Mouse (Mus musculus) heart, postnatal 0 days (tissue): ENCODE measurements around the gene Bcor.

Source experiments
- CTCF ChIP-seq: IDR thresholded peaks from 2 replicates; pipeline ENCODE4 v1.5.1; 2016; ENCODE audit warnings: antibody characterized with exemption, control low read depth, low read depth
- EP300 ChIP-seq: IDR thresholded peaks from 2 replicates; pipeline ENCODE4 v1.6.1; 2016; ENCODE audit warnings: antibody characterized with exemption, low read depth

DNA sequence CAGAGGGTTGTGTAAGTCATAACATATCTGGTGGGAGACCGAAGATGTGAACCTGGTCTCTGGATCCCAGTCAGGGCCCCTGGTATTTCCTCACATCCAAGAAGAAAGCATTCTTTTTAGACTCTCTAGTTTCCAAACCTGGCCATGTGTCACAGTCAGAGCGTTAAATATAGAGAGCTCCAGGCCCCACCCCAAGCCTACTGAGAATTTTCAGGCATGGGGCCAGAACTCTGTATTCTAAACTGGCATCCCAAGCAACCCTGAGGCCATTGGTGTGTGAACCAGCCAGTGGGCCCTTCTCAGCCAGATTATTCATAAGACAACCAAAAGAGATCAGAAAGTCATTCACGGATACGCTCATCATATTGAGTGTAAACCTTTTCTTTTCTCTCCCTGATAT lies 48.0 kb downstream of the Bcor start:
- TF ChIP-seq CTCF (no peak), EP300 (no peak)
